Mouse (Mus musculus): ENCODE measurements at regions not wholly inside any gene's neighbourhood (a gene's known extent, or its start where the extent isn't known, plus 50 kb on each side); places are given as distances from the start of the nearest gene placed in this dataset.
A peak's percentile ranks its signal among the peaks of the same experiment; 100 is the strongest.

DNA sequence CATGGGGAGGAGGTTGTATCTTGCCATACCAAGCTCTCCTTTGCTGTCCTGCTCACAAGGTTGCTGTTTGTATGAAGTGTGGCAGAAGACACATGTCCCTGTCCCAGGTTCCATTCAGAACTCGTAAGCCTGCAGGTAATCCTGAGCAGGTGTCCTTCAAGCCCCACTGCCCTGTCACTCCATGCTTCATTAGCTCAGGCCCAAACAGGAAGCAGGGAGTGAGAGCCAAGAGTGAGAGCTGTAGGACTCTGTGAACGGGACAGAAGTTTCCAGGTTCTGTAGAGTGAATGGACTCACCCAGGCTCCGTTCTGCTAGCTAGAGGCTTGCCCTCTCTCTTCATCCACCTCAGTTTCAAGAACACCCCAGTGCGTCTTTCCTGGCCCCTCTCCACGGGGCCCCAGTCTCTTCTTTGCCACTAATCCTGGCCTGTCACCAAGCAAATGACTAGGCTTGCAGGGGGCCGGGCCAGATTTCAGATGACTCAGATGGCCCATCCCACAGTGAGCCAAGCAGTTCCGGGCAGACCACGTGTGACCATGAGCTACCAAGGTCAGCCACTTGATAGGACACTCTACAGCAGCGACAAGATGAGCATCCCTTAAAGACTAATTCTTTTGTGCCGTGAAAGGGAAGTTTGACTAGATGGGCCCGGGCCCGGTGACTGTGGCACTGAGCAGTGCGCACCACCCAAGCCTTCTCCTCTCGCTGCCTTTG is 54.4 kb upstream of the Ubr2 start:
- H3K27me3 ChIP-seq (ENCODE audit: control insufficient read depth, insufficient read depth, insufficient read length), result no peaks in the 10 kb centered on the region
- H3K79me2 ChIP-seq (ENCODE audit: control insufficient read depth, insufficient read depth), result no peaks in the 10 kb centered on the region
- no peaks in the 10 kb centered on the region for H3K79me3 ChIP-seq (ENCODE audit: low read depth)
- H3ac ChIP-seq (ENCODE audit: control insufficient read depth, insufficient read length, low read depth), result no peak overlapping the region
- TF ChIP-seq CTCF (IDR thresholded peaks at IDR 0.05; ENCODE audit: control insufficient read depth, insufficient read depth, insufficient read length) (no peak), MYOD1 (IDR thresholded peaks at IDR 0.05; ENCODE audit: control insufficient read depth, insufficient read length, low read depth) (no peak), MAX (IDR thresholded peaks at IDR 0.05) (peak; percentile 93), USF1 (IDR thresholded peaks at IDR 0.05; ENCODE audit: low read depth) (peak; percentile 83), CEBPB (IDR thresholded peaks at IDR 0.05; ENCODE audit: low read depth) (no peak), FOSL1 (IDR thresholded peaks at IDR 0.05; ENCODE audit: insufficient read depth, low read length, poor library complexity, severe bottlenecking) (no peak), MYOG (IDR thresholded peaks at IDR 0.05; ENCODE audit: control insufficient read depth, extremely low read depth, insufficient read length) (no peak)
- no peaks in the 10 kb centered on the region for H3K36me3 ChIP-seq (ENCODE audit: control insufficient read depth, insufficient read depth)
- no peak overlapping the region for H3K4me3 ChIP-seq (ENCODE audit: insufficient read depth, poor library complexity, severe bottlenecking)

DNA sequence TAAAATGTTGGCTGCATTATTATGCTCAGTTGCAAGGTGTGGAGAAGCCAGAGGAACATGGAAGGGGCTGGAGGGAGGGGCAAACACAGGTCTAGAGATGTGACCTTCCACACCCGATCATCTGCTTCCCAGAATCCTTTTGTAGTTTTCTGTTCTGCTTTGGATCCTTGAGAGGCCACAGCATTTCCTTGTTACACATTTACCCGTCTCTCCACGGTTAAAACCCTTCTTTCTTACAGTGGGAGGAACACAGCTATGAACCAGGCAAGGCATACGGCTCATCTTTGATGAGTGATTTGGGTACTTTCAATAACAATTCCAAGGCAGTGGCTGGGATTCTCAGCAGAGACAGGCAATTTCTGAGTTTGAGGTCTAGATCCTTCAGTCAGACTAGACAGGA is 53.6 kb upstream of the Ubr2 start:
- Histone ChIP-seq H3K4me3 (ENCODE audit: insufficient read depth, poor library complexity, severe bottlenecking) (no peak overlapping the region), H3K79me2 (ENCODE audit: control insufficient read depth, insufficient read depth) (no peaks in the 10 kb centered on the region), H3K36me3 (ENCODE audit: control insufficient read depth, insufficient read depth) (no peaks in the 10 kb centered on the region), H3ac (ENCODE audit: control insufficient read depth, insufficient read length, low read depth) (no peak overlapping the region), H3K27me3 (ENCODE audit: control insufficient read depth, insufficient read depth, insufficient read length) (no peaks in the 10 kb centered on the region), H3K79me3 (ENCODE audit: low read depth) (no peaks in the 10 kb centered on the region)
- no peak for TF ChIP-seq MYOD1 (IDR thresholded peaks at IDR 0.05; ENCODE audit: control insufficient read depth, insufficient read length, low read depth)
- TF ChIP-seq CTCF (IDR thresholded peaks at IDR 0.05; ENCODE audit: control insufficient read depth, insufficient read depth, insufficient read length), result no peak
- no peak for TF ChIP-seq CEBPB (IDR thresholded peaks at IDR 0.05; ENCODE audit: low read depth)
- no peak for TF ChIP-seq FOSL1 (IDR thresholded peaks at IDR 0.05; ENCODE audit: insufficient read depth, low read length, poor library complexity, severe bottlenecking)
- TF ChIP-seq USF1 (IDR thresholded peaks at IDR 0.05; ENCODE audit: low read depth), result no peak
- no peak for TF ChIP-seq MYOG (IDR thresholded peaks at IDR 0.05; ENCODE audit: control insufficient read depth, extremely low read depth, insufficient read length)
- no peak for TF ChIP-seq MAX (IDR thresholded peaks at IDR 0.05)

DNA sequence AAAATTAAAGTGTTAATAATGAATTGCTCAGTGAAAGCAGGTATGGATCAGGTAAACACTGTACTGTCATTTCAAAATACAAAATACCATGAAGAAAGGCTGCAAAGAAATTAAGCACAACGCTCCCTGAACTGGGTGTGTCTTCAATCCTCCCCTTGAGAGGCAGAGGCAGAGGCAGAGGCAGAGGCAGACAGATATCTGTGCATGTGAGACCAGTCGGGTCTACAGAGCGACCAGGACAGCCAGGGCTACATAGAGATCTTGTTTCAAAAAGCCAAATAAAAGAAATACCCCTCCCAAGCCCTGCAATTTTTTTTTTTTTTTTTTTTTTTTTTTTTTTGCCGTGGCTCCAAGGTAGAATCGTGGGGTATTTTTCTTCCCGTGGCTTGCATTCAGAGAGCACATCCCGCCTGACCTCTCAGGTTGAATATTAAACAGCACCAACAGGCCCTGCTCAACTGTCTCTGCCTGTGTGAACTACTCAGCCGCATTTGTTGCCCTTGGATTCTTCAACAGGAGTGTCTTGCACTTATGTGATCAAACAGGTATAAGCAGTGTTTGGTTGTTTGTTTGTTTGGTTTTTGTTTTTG is 50.8 kb upstream of the Ubr2 start:
- TF ChIP-seq MAX (IDR thresholded peaks at IDR 0.05), result no peak
- TF ChIP-seq USF1 (IDR thresholded peaks at IDR 0.05; ENCODE audit: low read depth), result no peak
- no peak for TF ChIP-seq MYOG (IDR thresholded peaks at IDR 0.05; ENCODE audit: control insufficient read depth, extremely low read depth, insufficient read length)
- TF ChIP-seq FOSL1 (IDR thresholded peaks at IDR 0.05; ENCODE audit: insufficient read depth, low read length, poor library complexity, severe bottlenecking), result no peak
- TF ChIP-seq CEBPB (IDR thresholded peaks at IDR 0.05; ENCODE audit: low read depth), result no peak
- TF ChIP-seq MYOD1 (IDR thresholded peaks at IDR 0.05; ENCODE audit: control insufficient read depth, insufficient read length, low read depth), result no peak
- no peak for TF ChIP-seq CTCF (IDR thresholded peaks at IDR 0.05; ENCODE audit: control insufficient read depth, insufficient read depth, insufficient read length)
- Histone ChIP-seq H3ac (ENCODE audit: control insufficient read depth, insufficient read length, low read depth) (no peak overlapping the region), H3K4me3 (ENCODE audit: insufficient read depth, poor library complexity, severe bottlenecking) (no peak overlapping the region), H3K79me2 (ENCODE audit: control insufficient read depth, insufficient read depth) (no peaks in the 10 kb centered on the region), H3K36me3 (ENCODE audit: control insufficient read depth, insufficient read depth) (no peaks in the 10 kb centered on the region), H3K27me3 (ENCODE audit: control insufficient read depth, insufficient read depth, insufficient read length) (no peaks in the 10 kb centered on the region), H3K79me3 (ENCODE audit: low read depth) (no peaks in the 10 kb centered on the region)

Measured in C2C12 (cell line).